Mouse (Mus musculus) skeletal muscle tissue, postnatal 0 days (tissue): Measurements from ENCODE around the gene Msx1. TPM values are rescaled to one million over a fixed set of nuclear protein-coding genes. Genes with fewer than 3 reads are reported as not detected.

Source experiments
- polyA plus RNA-seq: library from polyadenylated mRNA; unstranded; fragments of >200 nt; fragmentation: Nextera tagmentation; extraction: Ambion mirVana; gene quantifications from 2 replicates; pipeline ENCODE4 v1.2.1, GENCODE M21; 2015

Msx1 gene
- 2.8 and 2.9 TPM in 2 replicates for polyA plus RNA-seq

GRCm38 (mm10) chr5:37824461-37824795, at the start of gene Msx1:
Msx1 (minus strand) TSS chr5:37824583.

Other genes starting within 250 kb of the Msx1 start
- 0.13 TPM in 1 of 2 replicates, not detected in the other for gene Stk32b, start 107.4 kb downstream of the Msx1 start, polyA plus RNA-seq
- gene Cytl1, start 89.1 kb downstream of the Msx1 start, polyA plus RNA-seq: 0.29 and 1.3 TPM in 2 replicates
- 18.6 and 23.2 TPM in 2 replicates for gene Stx18, start 214.2 kb upstream of the Msx1 start, polyA plus RNA-seq